Mouse (Mus musculus): ENCODE data around the gene Rcor1.
"Not testable (repeated sequence)": the region's sequence is repeated elsewhere in the genome, so short reads cannot be mapped to it uniquely, and the experiment has no call there.

The Rcor1 gene

DNA sequence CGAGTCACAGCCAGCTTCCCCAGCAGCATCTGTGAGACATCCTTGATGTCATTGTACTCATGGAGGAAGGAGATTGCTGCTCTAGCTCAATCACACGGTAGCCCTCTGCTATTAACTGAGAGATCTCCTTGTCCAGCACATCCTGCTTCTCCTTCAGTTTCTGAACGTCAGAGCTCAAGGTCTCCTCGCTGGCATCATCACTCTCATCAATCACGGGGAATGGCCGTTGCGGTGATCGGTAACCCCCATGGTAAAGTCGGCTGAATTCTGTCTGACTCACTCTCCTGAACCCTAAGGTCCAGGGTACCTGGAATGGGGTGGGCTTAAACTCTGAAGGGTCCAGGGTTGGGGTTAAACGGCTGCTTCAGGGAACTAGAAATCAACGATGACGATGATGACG, 28.7 kb downstream of the Rcor1 start:
- DNase-seq (ENCODE audit: extremely low spot score, low spot score): no peak

DNA sequence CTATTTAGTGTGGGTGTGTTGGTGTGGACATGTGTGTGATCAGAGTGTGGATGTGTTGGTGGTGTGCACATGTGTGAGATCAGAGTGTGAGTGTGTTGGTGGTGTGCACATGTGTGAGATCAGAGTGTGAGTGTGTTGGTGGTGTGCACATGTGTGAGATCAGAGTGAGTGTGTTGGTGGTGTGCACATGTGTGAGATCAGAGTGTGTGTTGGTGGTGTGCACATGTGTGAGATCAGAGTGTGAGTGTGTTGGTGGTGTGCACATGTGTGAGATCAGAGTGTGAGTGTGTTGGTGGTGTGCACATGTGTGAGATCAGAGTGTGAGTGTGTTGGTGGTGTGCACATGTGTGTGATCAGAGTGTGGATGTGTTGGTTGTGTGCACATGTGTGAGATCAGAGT, 30.1 kb downstream of the Rcor1 start:
- DNase-seq (ENCODE audit: extremely low spot score, low spot score): not testable (repeated sequence)

- DNase-seq (ENCODE audit: extremely low spot score, low spot score): no peak
These were observed 31.9 kb downstream of the Rcor1 start for GRCm38 (mm10) chr12:111071009-111071408.

- DNase-seq (ENCODE audit: extremely low spot score, low spot score): no peak
These were observed 32.5 kb downstream of the Rcor1 start for GRCm38 (mm10) chr12:111071477-111072152.

- DNase-seq (ENCODE audit: extremely low spot score, low spot score): peak; percentile 26
These were observed 37.3 kb downstream of the Rcor1 start for GRCm38 (mm10) chr12:111076385-111076965.

- DNase-seq (ENCODE audit: extremely low spot score, low spot score): no peak
These were observed 46.4 kb downstream of the Rcor1 start for GRCm38 (mm10) chr12:111085579-111085978.

DNA sequence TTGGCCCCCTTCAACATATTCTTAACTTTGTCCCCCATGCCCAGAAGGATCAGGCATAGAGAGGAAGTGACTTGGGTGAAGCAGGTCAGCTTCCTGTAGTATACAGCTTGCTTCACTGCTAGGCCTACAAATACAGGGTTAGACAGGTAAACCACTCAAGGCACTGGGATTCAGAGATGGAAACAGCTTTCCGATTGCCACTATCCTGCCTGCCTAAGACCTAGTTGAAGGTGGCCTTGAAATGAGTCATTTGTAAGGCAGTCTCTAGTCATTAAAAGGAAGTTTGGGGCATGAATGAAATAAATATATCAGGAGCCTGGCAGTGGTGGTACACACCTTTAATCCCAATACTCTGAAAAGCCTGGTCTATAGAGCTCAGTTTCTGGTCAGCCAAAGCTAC, 47.9 kb downstream of the Rcor1 start:
- no peak for DNase-seq (ENCODE audit: extremely low spot score, low spot score)

- peak; percentile 71 for DNase-seq (ENCODE audit: extremely low spot score, low spot score)
These were observed 49.0 kb downstream of the Rcor1 start for GRCm38 (mm10) chr12:111088186-111088585.

GRCm38 (mm10) chr12:111088731-111089141, 49.6 kb downstream of the Rcor1 start:
- DNase-seq (ENCODE audit: extremely low spot score, low spot score): no peak

- no peak for DNase-seq (ENCODE audit: extremely low spot score, low spot score)
These were observed 50.0 kb downstream of the Rcor1 start for GRCm38 (mm10) chr12:111089145-111089544.

DNA sequence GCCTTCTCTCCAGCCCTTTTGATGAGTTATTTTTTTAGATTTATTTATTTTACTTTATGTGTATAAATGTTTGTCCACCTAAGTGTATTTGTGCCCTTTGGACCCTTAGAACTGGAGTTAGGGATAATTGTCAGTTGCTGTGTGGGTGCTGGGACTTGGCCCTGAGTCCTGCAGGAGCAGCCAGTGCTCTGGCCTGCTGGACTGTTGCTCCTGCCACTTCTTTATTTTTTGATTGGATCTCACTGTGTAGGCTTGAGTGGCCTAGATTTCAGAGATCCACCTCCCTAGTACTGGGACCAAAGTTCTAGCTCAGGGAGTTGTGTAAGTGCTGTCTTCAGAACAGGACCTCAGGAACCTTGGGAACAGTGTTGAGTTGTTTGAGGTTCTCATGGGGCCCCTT, 51.6 kb downstream of the Rcor1 start:
- no peak for DNase-seq (ENCODE audit: extremely low spot score, low spot score)

- no peak for DNase-seq (ENCODE audit: extremely low spot score, low spot score)
These were observed 52.8 kb downstream of the Rcor1 start for GRCm38 (mm10) chr12:111091981-111092380.

- no peak for DNase-seq (ENCODE audit: extremely low spot score, low spot score)
These were observed 54.9 kb downstream of the Rcor1 start for GRCm38 (mm10) chr12:111094073-111094472.

- DNase-seq (ENCODE audit: extremely low spot score, low spot score): no peak
These were observed 55.9 kb downstream of the Rcor1 start for GRCm38 (mm10) chr12:111095086-111095485.

- DNase-seq (ENCODE audit: extremely low spot score, low spot score): no peak
These were observed 57.1 kb downstream of the Rcor1 start for GRCm38 (mm10) chr12:111096249-111096648.

DNA sequence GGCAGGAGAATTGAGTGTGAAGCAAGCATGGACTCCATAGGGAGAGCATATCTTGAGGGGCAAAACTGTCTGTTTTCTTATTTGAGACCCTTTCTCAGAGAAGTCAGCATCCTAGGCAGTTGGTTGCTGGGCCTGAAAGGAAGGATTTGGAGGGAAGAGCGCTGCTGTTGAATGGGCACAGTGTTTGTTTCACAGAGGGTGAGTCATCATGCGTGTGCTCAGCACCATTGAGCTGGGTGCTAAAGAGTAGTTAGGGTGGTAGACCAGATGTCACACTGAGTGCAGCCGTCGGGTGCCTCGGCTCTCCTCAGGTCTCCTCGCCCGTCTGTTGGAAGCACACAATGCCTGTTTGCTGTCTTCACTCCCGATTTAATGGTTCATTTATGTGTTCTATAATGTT, 57.9 kb downstream of the Rcor1 start:
- no peak for DNase-seq (ENCODE audit: extremely low spot score, low spot score)

GRCm38 (mm10) chr12:111111176-111111575, 72.0 kb downstream of the Rcor1 start:
- no peak for DNase-seq (ENCODE audit: extremely low spot score, low spot score)

DNA sequence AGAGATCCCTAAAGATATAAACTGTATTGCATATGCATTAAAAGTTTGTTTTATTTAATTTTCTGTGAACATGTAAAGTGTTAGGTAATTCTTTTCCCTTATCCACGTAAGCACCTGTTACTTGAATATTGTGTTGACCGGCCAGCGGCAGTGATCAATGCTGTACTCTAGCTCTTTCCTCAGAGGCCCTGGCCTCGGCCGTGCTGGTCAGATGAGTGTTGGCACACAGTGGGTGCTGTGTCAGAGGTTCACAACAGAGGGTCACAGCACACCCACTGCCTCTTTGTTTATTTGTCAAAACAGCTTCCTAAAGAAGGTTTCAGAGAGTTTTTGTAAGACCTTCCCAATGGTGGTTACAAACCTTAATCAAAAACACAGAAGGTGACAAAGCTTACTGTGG, 75.4 kb downstream of the Rcor1 start:
- no peak for DNase-seq (ENCODE audit: extremely low spot score, low spot score)

DNA sequence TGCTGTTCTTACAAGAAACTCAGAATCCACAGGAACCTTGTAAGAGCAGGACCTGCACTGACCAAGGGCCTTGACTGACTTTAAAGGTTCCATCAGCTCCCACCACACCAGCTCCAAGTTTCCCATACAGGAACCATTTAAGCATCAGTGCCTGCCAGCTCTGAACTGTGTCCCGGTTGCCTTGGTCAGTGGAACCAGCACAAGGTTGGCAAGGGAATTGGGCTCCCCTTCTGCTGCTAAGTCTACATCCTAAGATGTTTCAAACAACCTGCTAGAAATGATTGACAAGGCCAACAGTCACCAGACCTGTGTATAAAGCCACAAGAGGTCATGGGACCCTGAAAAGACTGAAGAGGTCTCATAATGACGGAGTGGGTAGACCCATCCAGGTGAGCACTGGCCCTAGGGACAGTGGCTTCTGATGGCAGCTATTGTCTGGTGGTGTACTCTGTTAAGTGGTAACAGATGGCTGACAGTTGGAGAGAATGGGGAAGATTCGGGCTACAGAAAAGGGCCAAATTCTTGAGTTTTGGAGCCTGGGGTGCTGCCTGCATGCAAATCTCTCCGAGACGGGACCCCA, 80.4 kb downstream of the Rcor1 start:
- DNase-seq (ENCODE audit: extremely low spot score, low spot score): no peak

GRCm38 (mm10) chr12:111120976-111121645, 82.0 kb downstream of the Rcor1 start:
- no peak for DNase-seq (ENCODE audit: extremely low spot score, low spot score)

DNA sequence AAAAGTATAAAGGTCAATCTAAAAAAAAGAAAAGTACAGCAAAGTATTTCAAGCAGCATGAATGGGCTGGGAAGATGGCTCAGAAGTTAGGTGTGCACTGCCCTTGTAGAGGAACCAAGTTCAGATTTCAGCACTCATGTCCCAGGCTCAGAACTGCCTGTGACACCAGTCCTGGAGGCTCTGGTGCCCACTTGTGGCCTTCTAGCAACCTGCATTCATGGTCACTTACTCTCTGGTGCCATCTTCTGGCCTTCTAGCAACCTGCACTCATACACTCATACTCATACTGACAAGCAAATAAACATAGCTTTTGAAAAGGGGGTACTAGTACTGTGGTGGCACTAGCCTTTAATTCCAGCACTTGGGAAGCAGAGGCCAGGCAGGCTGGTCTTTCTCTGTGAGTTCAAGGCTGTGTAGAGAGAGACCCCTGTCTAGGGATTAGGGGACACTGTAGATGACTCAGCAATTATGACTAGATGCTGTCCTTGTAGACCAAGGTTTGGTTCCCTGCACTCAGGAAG, 83.2 kb downstream of the Rcor1 start:
- no peak for DNase-seq (ENCODE audit: extremely low spot score, low spot score)

GRCm38 (mm10) chr12:111124601-111125260, 85.6 kb downstream of the Rcor1 start:
- DNase-seq (ENCODE audit: extremely low spot score, low spot score): no peak
